Mouse (Mus musculus): ENCODE results near the gene Ephb3.

DNA sequence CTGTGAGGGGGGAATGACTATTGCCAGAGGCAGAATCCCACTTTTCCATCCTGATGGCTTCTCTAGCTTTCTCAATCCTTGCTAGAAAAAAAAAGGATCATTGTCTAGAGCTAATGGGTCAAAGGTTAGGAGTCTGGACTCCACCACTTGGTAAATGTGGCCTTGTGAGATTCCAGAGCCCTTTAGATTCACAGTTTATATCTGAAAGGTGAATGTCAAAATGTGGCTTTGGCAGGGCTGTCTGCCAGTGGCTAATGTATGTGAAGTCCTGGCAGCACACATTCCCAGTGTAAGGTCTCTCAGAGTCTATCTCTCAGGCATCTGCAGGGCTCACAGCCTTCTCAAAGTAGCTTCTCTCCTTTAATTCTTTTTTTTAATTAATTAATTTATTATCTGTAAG is 36.5 kb downstream of the Ephb3 start:
- TF ChIP-seq CTCF (IDR thresholded peaks at IDR 0.05) = no peak
- no peak for TF ChIP-seq EP300 (IDR thresholded peaks at IDR 0.05)
